Mouse (Mus musculus) neural tube, embryonic 14.5 days (tissue): Measurements from ENCODE around the gene Cd101. TPM values are rescaled to one million over a fixed set of nuclear protein-coding genes. Genes with fewer than 3 reads are reported as not detected.

ENCODE experiments used
- ATAC-seq: fragments of 200-750 bp; cut with Nextera tagmentation; 2 replicates; pipeline ENCODE4 v1.8.0; 2017; ENCODE audit warnings: low read depth, mild to moderate bottlenecking, moderate TSS enrichment, moderate library complexity
- H3K27ac ChIP-seq: fragments of 300-500 bp; sonication (generic); 2 replicates; pipeline ENCODE4 v1.5.1; 2014; ENCODE audit warnings: low read depth, mild to moderate bottlenecking, control low read depth, low read length, moderate library complexity, mixed read lengths
- H3K27me3 ChIP-seq: fragments of 300-500 bp; sonication (generic); 2 replicates; pipeline ENCODE4 v1.6.1; 2014; ENCODE audit warnings: low read length; ENCODE audit not compliant: control insufficient read depth, insufficient read depth
- H3K36me3 ChIP-seq: fragments of 300-500 bp; sonication (generic); 2 replicates; pipeline ENCODE4 v1.6.1; 2014; ENCODE audit warnings: low read length, mixed read lengths; ENCODE audit not compliant: control insufficient read depth, insufficient read depth
- H3K4me1 ChIP-seq: fragments of 300-500 bp; sonication (generic); 2 replicates; pipeline ENCODE4 v1.6.1; 2014; ENCODE audit warnings: low read length; ENCODE audit not compliant: control insufficient read depth, insufficient read depth
- H3K4me2 ChIP-seq: fragments of 300-500 bp; sonication (generic); 2 replicates; pipeline ENCODE4 v1.6.1; 2014; ENCODE audit warnings: mild to moderate bottlenecking, low read depth, low read length, control low read depth
- H3K4me3 ChIP-seq: fragments of 300-500 bp; sonication (generic); 2 replicates; pipeline ENCODE4 v1.5.1; 2014; ENCODE audit warnings: low read depth, low read length, control low read depth, mixed read lengths
- H3K9ac ChIP-seq: fragments of 300-500 bp; sonication (generic); replicated peaks from 2 replicates; pipeline ENCODE4 v1.6.1; 2014; ENCODE audit warnings: low read depth, mild to moderate bottlenecking, control low read depth, low read length, mixed read lengths
- H3K9me3 ChIP-seq: fragments of 300-500 bp; sonication (generic); 2 replicates; pipeline ENCODE4 v1.6.1; 2016; ENCODE audit warnings: low read length; ENCODE audit not compliant: control insufficient read depth
- WGBS: fragments of 180-500 bp; shearing (Covaris S2); extraction: QIAGEN DNeasy Blood & Tissue Kit; methylation state at CpG from one replicate; pipeline ENCODE4 v1.1.7; 2014; 5-methylcytosine and 5-hydroxymethylcytosine counted together
- polyA plus RNA-seq: library from polyadenylated mRNA; unstranded; fragments of >200 nt; fragmentation: Nextera tagmentation; extraction: Ambion mirVana; gene quantifications from 2 replicates; pipeline ENCODE4 v1.2.1, GENCODE M21; 2014

Cd101 gene
- polyA plus RNA-seq, 1 experiment from 2014 or later = 0.09 TPM

DNA sequence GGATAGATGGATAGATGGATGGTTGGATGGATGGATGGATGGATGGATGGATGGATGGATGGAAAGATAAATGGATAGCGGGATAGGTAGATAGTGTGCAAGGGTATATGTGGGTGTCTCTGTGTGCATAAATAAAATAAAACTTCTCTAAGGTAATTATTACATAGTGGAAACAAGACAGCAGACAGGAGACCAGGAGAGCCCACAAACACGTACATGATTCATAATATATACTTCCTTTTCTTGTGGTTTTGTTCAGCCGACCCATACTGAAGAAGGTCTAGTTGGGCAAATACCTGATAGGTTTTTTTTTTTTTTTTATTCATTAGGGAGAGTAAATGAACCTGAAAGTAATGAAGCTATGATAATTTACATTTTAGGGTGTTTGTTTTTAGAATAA, 15.8 kb downstream of the Cd101 start:
- Histone ChIP-seq H3K36me3 (no peaks in the 10 kb centered on the region), H3K4me3 (no peak overlapping the region), H3K27me3 (no peaks in the 10 kb centered on the region), H3K4me1 (peaks cover 4% of the 10 kb centered on the region; the same call in 1 of the 2 replicates), H3K9ac (no peak overlapping the region), H3K4me2 (no peak overlapping the region), H3K27ac (no peak overlapping the region), H3K9me3 (no peaks in the 10 kb centered on the region)
- ATAC-seq = no peak
- WGBS = 91% methylated on average over 3 of the region's 3 CpGs

DNA sequence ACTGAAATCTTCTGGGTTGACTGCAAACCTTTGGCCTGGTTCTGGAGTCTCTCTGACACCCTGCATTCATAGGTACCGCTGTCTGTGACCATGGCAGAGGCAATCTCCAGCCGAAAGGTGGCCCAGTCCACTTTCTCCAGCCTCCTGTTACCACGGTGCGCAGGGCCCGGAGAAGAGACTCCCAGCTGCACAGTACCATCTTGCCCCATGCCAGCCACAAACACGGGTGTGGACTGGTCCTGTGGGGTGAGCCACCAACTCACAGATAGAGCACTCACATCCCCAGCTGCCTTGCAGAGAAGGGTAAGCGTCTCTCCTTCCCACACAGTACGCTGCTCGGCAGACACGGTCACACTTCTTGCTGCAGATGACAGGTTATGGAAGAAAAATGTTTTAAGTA, 16.4 kb downstream of the Cd101 start:
- H3K4me2 ChIP-seq = no peak overlapping the region
- ATAC-seq = no peak
- no peaks in the 10 kb centered on the region for H3K36me3 ChIP-seq
- H3K4me3 ChIP-seq = no peak overlapping the region
- no peaks in the 10 kb centered on the region for H3K27me3 ChIP-seq
- H3K9ac ChIP-seq = no peak overlapping the region
- no peaks in the 10 kb centered on the region for H3K9me3 ChIP-seq
- 93% methylated on average over 10 of the region's 10 CpGs for WGBS
- H3K4me1 ChIP-seq = peaks cover 4% of the 10 kb centered on the region; the same call in 1 of the 2 replicates
- no peak overlapping the region for H3K27ac ChIP-seq

DNA sequence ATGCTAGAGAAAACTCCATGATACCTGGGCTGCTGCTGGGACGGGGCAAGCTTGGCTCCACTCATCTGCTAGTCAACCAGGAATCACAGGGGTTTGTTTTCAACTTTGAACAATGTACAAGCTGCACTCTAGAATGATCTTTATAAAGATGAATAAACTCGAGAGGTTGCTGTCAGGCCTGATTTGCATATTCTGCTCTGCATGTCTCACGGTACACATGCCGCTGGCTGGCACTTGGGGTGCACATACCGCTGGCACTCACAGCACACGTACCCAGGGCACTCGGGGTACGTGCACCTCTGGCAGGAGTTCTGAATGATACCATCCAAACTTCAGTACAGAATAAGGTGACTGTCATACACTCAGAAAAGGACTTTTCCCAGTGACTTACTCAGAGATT, 16.8 kb downstream of the Cd101 start:
- Histone ChIP-seq H3K4me2 (no peak overlapping the region), H3K27me3 (no peaks in the 10 kb centered on the region), H3K36me3 (no peaks in the 10 kb centered on the region), H3K4me1 (peaks cover 4% of the 10 kb centered on the region; the same call in 1 of the 2 replicates), H3K4me3 (no peak overlapping the region), H3K27ac (no peak overlapping the region), H3K9me3 (no peaks in the 10 kb centered on the region), H3K9ac (no peak overlapping the region)
- WGBS = 79% methylated on average over 8 of the region's 8 CpGs
- ATAC-seq = no peak

DNA sequence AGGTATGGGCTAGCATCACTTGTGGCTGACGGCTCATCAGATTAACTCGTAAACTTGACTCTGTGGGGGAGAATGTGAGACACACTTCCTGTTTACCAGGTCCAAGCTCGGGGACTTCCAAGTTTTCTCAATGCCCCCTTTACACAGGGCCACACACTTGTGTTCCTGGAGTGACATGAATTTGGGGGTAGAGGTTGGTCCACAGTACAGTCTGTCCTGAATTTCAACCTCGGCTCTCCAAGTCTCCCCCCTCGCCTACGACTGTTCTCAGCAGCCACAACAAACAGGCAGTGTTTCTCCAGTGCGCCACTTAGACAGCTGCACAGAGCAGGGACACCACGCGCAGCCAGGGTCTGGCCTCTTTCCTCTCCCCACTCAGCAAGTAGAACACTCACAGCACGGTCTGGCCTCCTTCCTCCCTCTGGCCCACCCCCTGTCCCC, 17.2 kb downstream of the Cd101 start:
- H3K4me2 ChIP-seq = no peak overlapping the region
- H3K27me3 ChIP-seq = no peaks in the 10 kb centered on the region
- no peaks in the 10 kb centered on the region for H3K9me3 ChIP-seq
- no peak overlapping the region for H3K9ac ChIP-seq
- WGBS = 69% methylated on average over 10 of the region's 10 CpGs
- ATAC-seq = no peak
- no peak overlapping the region for H3K27ac ChIP-seq
- H3K4me3 ChIP-seq = no peak overlapping the region
- H3K4me1 ChIP-seq = peaks cover 4% of the 10 kb centered on the region; the same call in 1 of the 2 replicates
- H3K36me3 ChIP-seq = no peaks in the 10 kb centered on the region

DNA sequence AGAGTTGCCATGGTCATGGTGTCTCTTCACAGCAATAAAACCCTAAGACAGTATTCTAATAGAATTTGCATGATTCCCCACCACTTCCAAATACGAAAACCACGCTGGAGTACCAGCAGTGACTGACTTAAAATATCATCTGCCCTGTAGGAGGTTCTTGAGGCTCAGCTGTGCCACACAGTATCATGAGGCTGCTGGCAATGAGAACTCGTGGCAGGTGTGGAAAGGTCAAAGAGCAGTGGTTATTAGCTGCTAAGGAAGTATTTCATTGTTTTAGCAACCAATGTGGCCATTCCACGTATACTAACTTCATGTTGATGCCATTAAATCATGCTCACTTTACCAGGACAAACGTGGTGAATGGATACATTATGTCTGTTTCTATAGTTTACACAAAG, 18.2 kb downstream of the Cd101 start:
- Histone ChIP-seq H3K36me3 (no peaks in the 10 kb centered on the region), H3K27me3 (no peaks in the 10 kb centered on the region), H3K9me3 (no peaks in the 10 kb centered on the region), H3K4me1 (peaks cover 4% of the 10 kb centered on the region; the same call in 1 of the 2 replicates), H3K27ac (no peak overlapping the region), H3K9ac (no peak overlapping the region), H3K4me3 (no peak overlapping the region), H3K4me2 (no peak overlapping the region)
- 49% methylated on average over 5 of the region's 5 CpGs for whole genome bisulfite sequencing
- ATAC-seq = no peak

DNA sequence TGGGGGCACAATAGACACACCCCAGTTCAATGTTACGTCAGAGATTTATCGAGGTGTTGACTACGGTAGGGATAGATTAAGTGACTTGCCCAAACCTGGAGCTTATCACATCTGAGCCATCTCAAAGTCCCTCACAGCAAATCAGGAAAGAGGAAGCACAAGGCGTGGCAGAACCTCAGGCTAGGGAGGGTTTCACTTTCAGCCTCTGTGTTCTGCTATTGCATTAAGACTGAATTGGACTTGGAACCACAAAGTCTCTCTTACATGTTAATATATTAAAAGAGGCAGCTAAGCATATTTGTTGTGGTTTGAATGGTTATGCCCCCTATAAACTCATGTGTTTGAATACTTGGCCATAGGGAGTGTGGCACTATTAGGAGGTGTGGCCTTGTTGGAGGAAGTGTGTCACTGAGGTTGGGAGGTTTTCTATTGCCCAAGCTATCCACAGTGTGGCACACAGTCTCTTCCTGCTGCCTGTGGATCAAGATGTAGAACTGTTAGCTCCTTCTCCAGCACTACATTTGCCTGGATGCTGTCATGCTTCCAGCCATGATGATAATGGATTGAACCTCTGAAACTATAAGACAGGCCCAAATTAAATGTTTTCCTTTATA, 18.7 kb downstream of the Cd101 start:
- Histone ChIP-seq H3K9me3 (no peaks in the 10 kb centered on the region), H3K4me2 (no peak overlapping the region), H3K4me1 (peaks cover 4% of the 10 kb centered on the region; the same call in 1 of the 2 replicates), H3K27me3 (no peaks in the 10 kb centered on the region), H3K4me3 (no peak overlapping the region), H3K36me3 (no peaks in the 10 kb centered on the region), H3K9ac (no peak overlapping the region), H3K27ac (no peak overlapping the region)
- no peak for ATAC-seq
- WGBS = 94% methylated on average over 4 of the region's 4 CpGs

DNA sequence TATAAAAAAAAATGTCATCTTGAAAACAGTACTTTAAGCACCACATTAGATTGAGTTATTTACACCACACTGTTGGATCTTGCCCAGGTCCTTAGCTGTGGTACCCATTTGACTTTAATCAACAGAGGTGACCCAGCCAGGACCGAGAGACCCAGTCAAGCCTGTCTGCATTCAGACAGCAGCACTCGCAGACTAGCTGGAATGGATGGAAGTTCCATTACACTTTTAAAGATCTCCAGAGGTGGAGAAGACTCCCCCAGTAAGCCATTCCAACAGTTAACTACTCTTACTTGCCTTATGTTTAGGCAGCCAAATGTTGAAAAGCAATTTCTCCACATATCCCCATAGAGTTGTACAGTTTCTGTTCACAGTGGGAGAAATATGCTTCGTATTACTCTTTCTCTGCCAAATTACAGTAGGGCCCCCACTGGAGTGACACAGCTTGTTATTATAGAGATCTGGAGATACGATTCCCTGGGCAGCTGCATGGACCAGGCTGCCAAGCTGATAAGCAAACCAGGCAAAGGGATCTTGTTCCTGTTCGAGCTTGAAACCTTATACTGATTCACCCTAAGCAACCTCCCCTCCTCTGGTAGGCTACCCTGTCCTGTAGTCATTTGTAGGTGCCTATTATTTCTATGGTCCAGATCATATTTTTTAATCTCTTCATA, 22.1 kb downstream of the Cd101 start:
- Histone ChIP-seq H3K27ac (no peak overlapping the region), H3K4me2 (no peak overlapping the region), H3K9me3 (no peaks in the 10 kb centered on the region), H3K4me1 (no peaks in the 10 kb centered on the region), H3K9ac (no peak overlapping the region), H3K27me3 (no peaks in the 10 kb centered on the region), H3K36me3 (no peaks in the 10 kb centered on the region), H3K4me3 (no peak overlapping the region)
- 78% methylated on average over 5 of the region's 5 CpGs for WGBS
- no peak for ATAC-seq

DNA sequence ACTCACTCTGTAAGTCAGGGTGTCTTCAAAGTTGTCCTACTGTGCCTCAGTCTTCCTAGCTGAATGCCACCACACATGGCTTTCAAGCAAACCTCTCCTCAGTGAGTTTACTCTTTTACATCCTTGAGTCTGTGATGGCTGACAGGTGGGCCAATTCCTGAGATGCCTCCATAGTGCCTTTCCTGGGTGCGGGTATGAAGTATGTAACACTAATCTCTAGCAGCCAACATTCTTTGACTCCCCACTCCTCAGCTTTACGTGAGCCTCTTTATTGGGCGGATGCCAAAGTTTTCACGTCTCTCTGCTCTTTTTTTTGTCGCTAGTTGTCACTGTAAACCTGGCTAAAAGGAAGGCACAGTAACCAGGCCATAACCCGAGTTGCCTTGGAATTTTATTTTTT, 24.0 kb downstream of the Cd101 start:
- Histone ChIP-seq H3K9me3 (no peaks in the 10 kb centered on the region), H3K4me1 (no peaks in the 10 kb centered on the region), H3K27me3 (no peaks in the 10 kb centered on the region), H3K36me3 (no peaks in the 10 kb centered on the region), H3K9ac (no peak overlapping the region), H3K27ac (no peak overlapping the region), H3K4me3 (no peak overlapping the region), H3K4me2 (no peak overlapping the region)
- ATAC-seq = no peak
- WGBS = 85% methylated on average over 6 of the region's 6 CpGs

DNA sequence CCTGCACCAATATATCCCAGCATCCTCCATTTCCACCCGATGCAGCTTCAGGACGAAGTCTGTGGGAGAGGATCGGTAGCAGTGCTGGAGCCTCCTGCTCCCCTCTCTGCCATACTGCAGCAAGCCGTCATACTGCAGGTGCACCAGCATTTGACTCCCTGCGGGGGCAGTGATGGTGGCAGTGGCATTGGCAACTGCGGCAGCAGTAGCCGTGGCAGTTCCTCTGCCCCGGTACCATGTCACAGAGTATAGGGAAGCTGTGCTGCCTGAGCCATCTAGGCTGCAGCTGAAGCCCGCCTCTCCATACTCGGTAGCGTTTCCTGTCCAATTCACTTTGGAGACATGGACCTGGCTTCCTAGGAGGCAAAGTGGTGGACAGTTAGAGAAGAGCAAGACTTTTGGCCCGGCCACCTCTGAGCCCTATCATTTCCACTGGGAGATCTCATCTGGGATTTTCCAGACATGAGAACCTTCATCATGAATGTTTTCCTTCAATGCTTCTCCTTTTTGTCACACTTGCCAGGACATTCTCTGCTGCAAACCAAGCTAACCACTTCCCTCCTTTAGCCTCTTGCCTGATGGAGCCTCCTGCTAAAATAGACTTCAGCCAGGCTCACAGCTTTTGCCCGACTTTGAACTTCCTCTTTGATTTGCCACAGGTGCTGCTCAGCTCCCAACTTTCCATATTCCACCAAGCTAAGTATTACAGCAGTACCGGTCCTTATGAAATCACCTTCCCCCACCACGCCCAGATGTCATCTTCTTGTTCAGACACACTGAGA, 25.6 kb downstream of the Cd101 start:
- H3K27me3 ChIP-seq = no peaks in the 10 kb centered on the region
- H3K9me3 ChIP-seq = no peaks in the 10 kb centered on the region
- H3K27ac ChIP-seq = no peak overlapping the region
- no peak overlapping the region for H3K4me2 ChIP-seq
- H3K4me3 ChIP-seq = no peak overlapping the region
- 91% methylated on average over 15 of the region's 15 CpGs for WGBS
- H3K36me3 ChIP-seq = no peaks in the 10 kb centered on the region
- no peak overlapping the region for H3K9ac ChIP-seq
- no peak for ATAC-seq
- H3K4me1 ChIP-seq = no peaks in the 10 kb centered on the region
